Mouse (Mus musculus): Measurements from ENCODE around the gene Iscu. TPM values are rescaled to one million over a fixed set of nuclear protein-coding genes. Genes with fewer than 3 reads are reported as not detected.

Iscu gene
- polyA plus RNA-seq (2012; rRNA removed; ENCODE audit: low replicate concordance), result 35.4 and 39.3 TPM in 2 replicates

GRCm38 (mm10) chr5:113772450-113772895, at the start of gene Iscu, which contains the start of gene Sart3:
Gene Iscu, plus strand, starts transcription at chr5:113772748.
Gene Sart3, minus strand, starts transcription at chr5:113772510.

GRCm38 (mm10) chr5:113724446-113724845, 48.1 kb upstream of the Iscu start, which contains the start of gene 1700069L16Rik:
Gene 1700069L16Rik, minus strand, starts transcription at chr5:113724772.

GRCm38 (mm10) chr5:113735345-113736112, 37.0 kb upstream of the Iscu start, which contains the start of gene Ficd:
Gene Ficd, plus strand, starts transcription at chr5:113735803.

GRCm38 (mm10) chr5:113800280-113800679, 27.7 kb downstream of the Iscu start, which contains the start of gene Tmem119:
Gene Tmem119, minus strand, starts transcription at chr5:113800516.

Other genes with a start within 250 kb of the Iscu start
- 7.8 and 9.6 TPM in 2 replicates for gene Cmklr1, start 122.3 kb upstream of the Iscu start, polyA plus RNA-seq (2012; rRNA removed; ENCODE audit: low replicate concordance)
- gene 1700069L16Rik, start 48.0 kb upstream of the Iscu start, polyA plus RNA-seq (2012; rRNA removed; ENCODE audit: low replicate concordance), result not detected in 2 replicates
- 3.3 and 4.1 TPM in 2 replicates for gene Ficd, start 36.9 kb upstream of the Iscu start, polyA plus RNA-seq (2012; rRNA removed; ENCODE audit: low replicate concordance)
- gene Sart3, start 238 bp upstream of the Iscu start, polyA plus RNA-seq (2012; rRNA removed; ENCODE audit: low replicate concordance), result 7.2 and 9.3 TPM in 2 replicates
- gene Tmem119, start 27.8 kb downstream of the Iscu start, polyA plus RNA-seq (2012; rRNA removed; ENCODE audit: low replicate concordance), result 11.6 and 16.3 TPM in 2 replicates
- gene Selplg, start 59.9 kb downstream of the Iscu start, polyA plus RNA-seq (2012; rRNA removed; ENCODE audit: low replicate concordance), result 24.5 and 48.9 TPM in 2 replicates
- 73.1 and 120 TPM in 2 replicates for gene Coro1c, start 136.0 kb downstream of the Iscu start, polyA plus RNA-seq (2012; rRNA removed; ENCODE audit: low replicate concordance)
- 7.1 and 7.7 TPM in 2 replicates for gene Ssh1, start 221.1 kb downstream of the Iscu start, polyA plus RNA-seq (2012; rRNA removed; ENCODE audit: low replicate concordance)
- gene Dao, start 231.0 kb downstream of the Iscu start, polyA plus RNA-seq (2012; rRNA removed; ENCODE audit: low replicate concordance), result 37.5 and 38.9 TPM in 2 replicates

Data from duodenum, adult 2 months (tissue).